Mouse (Mus musculus) heart, embryonic 13.5 days (tissue): ENCODE measurements around the gene Alpl. TPM values are rescaled to one million over a fixed set of nuclear protein-coding genes. Genes with fewer than 3 reads are reported as not detected.

ENCODE experiments used
- ATAC-seq: fragments of 200-750 bp; cut with Nextera tagmentation; 2 replicates; pipeline ENCODE4 v1.8.0; 2017; ENCODE audit warnings: moderate TSS enrichment; ENCODE audit not compliant: insufficient number of reproducible peaks, low FRiP score, low TSS enrichment; ENCODE audit errors: extremely low read depth
- H3K27ac ChIP-seq: fragments of 300-500 bp; sonication (generic); replicated peaks from 2 replicates; pipeline ENCODE4 v1.5.1; 2015; ENCODE audit warnings: moderate library complexity, mild to moderate bottlenecking, inconsistent platforms
- H3K27me3 ChIP-seq: fragments of 300-500 bp; sonication (generic); replicated peaks from 2 replicates; pipeline ENCODE4 v1.6.1; 2015; ENCODE audit warnings: mild to moderate bottlenecking, inconsistent platforms
- H3K36me3 ChIP-seq: fragments of 300-500 bp; sonication (generic); 2 replicates; pipeline ENCODE4 v1.6.1; 2015; ENCODE audit warnings: mild to moderate bottlenecking, inconsistent platforms
- H3K4me1 ChIP-seq: fragments of 300-500 bp; sonication (generic); 2 replicates; pipeline ENCODE4 v1.6.1; 2015; ENCODE audit warnings: inconsistent platforms
- H3K4me2 ChIP-seq: fragments of 300-500 bp; sonication (generic); 2 replicates; pipeline ENCODE4 v1.6.1; 2015; ENCODE audit warnings: inconsistent platforms, mild to moderate bottlenecking, moderate library complexity
- H3K4me3 ChIP-seq: fragments of 300-500 bp; sonication (generic); 2 replicates; pipeline ENCODE4 v1.5.1; 2015; ENCODE audit warnings: moderate library complexity, mild to moderate bottlenecking, inconsistent platforms
- H3K9ac ChIP-seq: fragments of 300-500 bp; sonication (generic); 2 replicates; pipeline ENCODE4 v1.6.1; 2015; ENCODE audit warnings: inconsistent platforms, mild to moderate bottlenecking, moderate library complexity
- H3K9me3 ChIP-seq: fragments of 300-500 bp; sonication (generic); 2 replicates; pipeline ENCODE4 v1.6.1; 2016; ENCODE audit warnings: inconsistent platforms
- WGBS: fragments of 180-500 bp; shearing (Covaris S2); methylation state at CpG from one replicate; pipeline ENCODE4 v1.1.7; 2015; ENCODE audit warnings: mixed read lengths; 5-methylcytosine and 5-hydroxymethylcytosine counted together
- polyA plus RNA-seq: library from polyadenylated mRNA; unstranded; fragments of >200 nt; fragmentation: Nextera tagmentation; extraction: Ambion mirVana; gene quantifications from 2 replicates; pipeline ENCODE4 v1.2.1, GENCODE M21; 2015

Alpl gene
- polyA plus RNA-seq, 1 experiment from 2014 or later, result 3.3 TPM

DNA sequence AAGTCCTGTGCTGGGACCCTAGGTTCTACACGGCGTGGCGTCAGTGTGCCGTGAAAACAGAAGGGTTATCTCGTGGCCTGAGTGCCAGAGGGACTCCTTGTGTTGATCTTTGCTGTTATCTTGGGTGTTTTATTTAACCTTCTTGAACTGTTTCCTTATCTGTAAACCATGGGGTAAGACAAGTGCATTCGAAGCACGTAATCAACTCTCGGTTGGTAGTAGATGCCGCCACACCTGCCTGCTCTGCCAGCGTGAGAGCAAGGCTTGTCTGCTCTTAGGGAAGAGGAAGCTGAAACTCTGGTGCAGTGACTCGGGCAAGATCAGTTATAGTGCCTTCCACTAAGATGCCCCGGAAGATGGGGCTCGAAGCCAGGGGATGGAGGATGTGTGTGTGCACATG lies 83.2 kb downstream of the Alpl start:
- Histone ChIP-seq H3K4me3 (no peak overlapping the region), H3K4me2 (no peak overlapping the region), H3K36me3 (no peaks in the 10 kb centered on the region), H3K9me3 (no peaks in the 10 kb centered on the region), H3K27ac (no peak overlapping the region), H3K4me1 (no peaks in the 10 kb centered on the region), H3K27me3 (peaks cover 90% of the 10 kb centered on the region), H3K9ac (no peak overlapping the region)
- WGBS, result 36% methylated on average over 13 of the region's 13 CpGs
- ATAC-seq, result no peak

DNA sequence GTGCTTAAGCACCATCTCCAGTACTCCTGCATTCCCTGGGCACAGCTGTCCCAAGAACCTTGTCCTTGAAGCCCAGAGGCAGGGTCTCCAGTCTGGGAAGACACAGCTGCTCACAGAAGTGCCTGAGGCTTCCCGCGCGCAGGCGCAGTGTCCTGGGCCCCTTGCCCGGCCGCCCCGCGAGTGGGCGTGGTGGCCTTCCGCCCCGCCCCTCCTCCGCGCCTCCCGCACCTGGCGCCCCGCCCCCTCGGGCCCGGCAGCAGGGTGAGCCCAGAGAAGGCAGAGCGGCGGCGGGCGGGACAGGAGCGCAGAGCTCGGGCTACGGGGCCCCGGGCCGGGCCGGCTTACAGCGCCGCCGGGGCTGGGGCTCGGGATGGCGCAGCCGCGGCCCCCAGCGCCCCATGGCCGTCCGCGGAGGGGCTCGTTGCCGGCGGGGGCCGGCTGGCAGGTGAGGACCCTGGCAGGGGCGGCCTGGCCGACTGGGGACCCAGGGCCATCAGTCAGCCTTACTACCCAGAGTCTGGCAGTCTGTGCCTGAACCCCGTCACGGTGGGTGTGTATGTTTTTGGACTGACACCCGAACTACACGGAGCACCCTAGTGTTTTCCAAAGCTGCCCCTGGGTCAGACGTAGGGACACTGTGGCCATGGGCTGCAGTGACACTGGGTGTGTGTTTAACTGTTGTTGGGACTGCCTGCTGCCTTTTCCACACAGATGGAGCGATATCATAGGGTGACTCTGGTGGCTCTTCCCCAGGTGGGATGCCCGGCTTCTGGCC lies 88.8 kb downstream of the Alpl start:
- H3K27ac ChIP-seq, result no peak overlapping the region
- H3K4me1 ChIP-seq, result peaks cover 14% of the 10 kb centered on the region
- no peaks in the 10 kb centered on the region for H3K36me3 ChIP-seq
- peak overlapping the region; percentile 89 for H3K4me2 ChIP-seq
- 4% methylated on average over 51 of the region's 52 CpGs for WGBS
- peak overlapping the region; percentile 82 for H3K9ac ChIP-seq
- ATAC-seq, result peak; percentile 76
- no peaks in the 10 kb centered on the region for H3K9me3 ChIP-seq
- peak overlapping the region; percentile 60 for H3K4me3 ChIP-seq
- peaks cover 97% of the 10 kb centered on the region for H3K27me3 ChIP-seq

DNA sequence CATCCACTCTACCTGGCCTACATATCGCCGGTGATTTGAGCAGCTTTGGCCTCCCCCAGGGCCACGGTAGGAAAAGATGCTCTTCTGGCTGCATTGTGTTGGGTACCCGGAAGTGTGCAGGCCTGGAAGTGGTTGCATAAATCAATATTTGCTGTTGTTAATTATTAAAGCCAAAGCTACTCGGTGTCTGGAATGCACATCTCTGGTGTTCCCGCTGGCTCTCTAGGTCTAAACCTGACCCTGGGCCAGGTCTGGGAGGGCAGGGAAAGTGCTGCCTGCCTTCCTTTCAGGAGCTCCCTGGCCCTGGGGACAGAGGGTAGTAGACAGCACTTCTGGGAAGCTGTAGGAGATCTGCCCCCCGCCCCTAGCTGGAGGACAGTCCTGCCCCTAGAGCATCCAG lies 89.7 kb downstream of the Alpl start:
- Histone ChIP-seq H3K36me3 (no peaks in the 10 kb centered on the region), H3K4me3 (no peak overlapping the region), H3K27me3 (peaks cover 95% of the 10 kb centered on the region), H3K4me2 (peak overlapping the region; percentile 89), H3K27ac (no peak overlapping the region), H3K4me1 (peaks cover 15% of the 10 kb centered on the region), H3K9me3 (no peaks in the 10 kb centered on the region), H3K9ac (peak overlapping the region; percentile 82)
- ATAC-seq, result no peak
- 74% methylated on average over 7 of the region's 7 CpGs for WGBS

DNA sequence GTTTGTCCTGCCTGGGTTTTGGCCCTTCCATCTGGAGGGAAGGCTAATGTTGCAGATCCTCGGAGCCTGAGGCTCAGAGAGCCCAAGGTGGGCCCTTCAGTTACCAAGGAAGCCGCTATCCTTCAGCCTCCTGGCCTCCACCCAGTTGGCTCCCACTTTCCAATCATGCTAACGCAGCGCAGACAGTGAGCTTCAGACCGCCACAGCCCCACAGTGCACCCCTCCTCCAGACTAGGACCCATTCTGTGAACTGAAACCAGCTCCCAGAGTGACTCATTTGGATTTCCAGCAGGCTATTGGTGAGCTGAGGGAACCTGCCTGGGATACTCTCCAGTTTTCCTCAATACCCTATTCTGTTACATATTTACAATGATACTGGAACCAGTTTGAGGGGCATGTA lies 90.8 kb downstream of the Alpl start:
- Histone ChIP-seq H3K36me3 (no peaks in the 10 kb centered on the region), H3K9ac (no peak overlapping the region), H3K9me3 (no peaks in the 10 kb centered on the region), H3K4me2 (no peak overlapping the region), H3K4me3 (no peak overlapping the region), H3K4me1 (peaks cover 22% of the 10 kb centered on the region), H3K27me3 (peaks cover 93% of the 10 kb centered on the region), H3K27ac (no peak overlapping the region)
- WGBS, result 61% methylated on average over 5 of the region's 5 CpGs
- ATAC-seq, result no peak

DNA sequence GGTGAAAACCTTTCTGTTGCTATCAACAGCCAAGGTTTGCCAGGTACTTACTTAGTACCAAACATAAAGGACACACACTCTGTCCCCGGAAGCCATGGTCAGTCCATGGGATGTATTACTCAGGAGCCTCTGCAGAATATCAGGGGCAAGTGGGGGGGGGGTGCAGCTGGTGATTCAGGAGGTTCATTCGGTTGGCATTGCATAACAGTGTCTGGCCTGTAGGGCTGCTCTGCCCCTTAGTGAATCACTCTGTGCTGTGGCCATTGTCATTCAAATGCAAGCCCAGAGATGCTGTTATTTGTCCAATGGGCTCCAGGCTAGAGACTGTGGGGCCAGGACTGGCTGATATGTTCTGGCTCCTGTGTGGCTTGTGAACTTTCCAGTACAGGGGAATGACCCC lies 91.6 kb downstream of the Alpl start:
- Histone ChIP-seq H3K27me3 (peaks cover 92% of the 10 kb centered on the region), H3K4me1 (peaks cover 29% of the 10 kb centered on the region), H3K36me3 (no peaks in the 10 kb centered on the region), H3K4me3 (no peak overlapping the region), H3K4me2 (no peak overlapping the region), H3K27ac (no peak overlapping the region), H3K9me3 (no peaks in the 10 kb centered on the region), H3K9ac (no peak overlapping the region)
- ATAC-seq, result no peak
- 69% methylated on average over 2 of the region's 2 CpGs for WGBS

DNA sequence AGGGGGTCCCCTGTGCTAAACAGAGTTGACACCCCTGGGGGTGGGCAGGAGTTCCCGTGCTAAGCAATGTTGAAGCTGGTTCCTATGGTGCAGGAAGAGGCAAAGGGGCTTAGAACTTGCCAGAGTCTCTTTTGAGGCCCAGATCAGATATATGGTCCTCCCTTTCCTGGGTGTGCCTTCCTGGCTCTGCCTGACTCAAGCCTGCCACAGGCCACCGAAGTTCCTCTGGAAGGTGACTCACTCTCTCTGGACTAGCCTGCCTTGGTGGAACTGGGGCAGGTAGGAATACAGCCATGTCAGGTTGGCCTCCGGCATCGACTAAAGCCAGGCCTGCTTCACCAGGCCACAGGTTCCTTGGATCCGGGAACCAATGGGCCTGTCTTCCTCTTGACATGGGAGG lies 93.1 kb downstream of the Alpl start:
- no peak for ATAC-seq
- H3K27ac ChIP-seq, result no peak overlapping the region
- no peak overlapping the region for H3K4me3 ChIP-seq
- H3K9ac ChIP-seq, result no peak overlapping the region
- H3K36me3 ChIP-seq, result no peaks in the 10 kb centered on the region
- no peak overlapping the region for H3K4me2 ChIP-seq
- 78% methylated on average over 5 of the region's 5 CpGs for WGBS
- H3K27me3 ChIP-seq, result peaks cover 77% of the 10 kb centered on the region
- H3K4me1 ChIP-seq, result peaks cover 39% of the 10 kb centered on the region
- no peaks in the 10 kb centered on the region for H3K9me3 ChIP-seq

DNA sequence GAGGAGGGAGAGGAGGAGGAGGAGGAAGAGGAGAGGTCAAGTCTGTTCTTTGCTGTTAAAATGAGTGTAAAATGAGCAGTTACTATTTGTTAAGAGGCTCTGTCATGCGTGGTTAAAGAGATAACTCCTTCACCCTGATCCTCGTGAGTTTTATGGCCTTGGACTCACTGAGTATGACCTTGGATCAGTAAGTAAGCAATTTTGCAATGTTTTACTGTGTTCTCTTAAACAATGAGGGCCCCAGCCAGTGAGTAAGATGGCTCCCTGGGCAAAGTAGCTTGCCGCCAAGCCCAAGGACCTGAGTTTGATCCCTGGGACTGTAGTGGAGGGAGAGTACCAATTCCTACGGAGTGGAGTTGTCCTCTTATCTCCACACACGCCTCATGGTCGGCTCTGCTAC lies 95.2 kb downstream of the Alpl start:
- no peak for ATAC-seq
- peaks cover 57% of the 10 kb centered on the region for H3K27me3 ChIP-seq
- 33% methylated on average over 6 of the region's 6 CpGs for WGBS

DNA sequence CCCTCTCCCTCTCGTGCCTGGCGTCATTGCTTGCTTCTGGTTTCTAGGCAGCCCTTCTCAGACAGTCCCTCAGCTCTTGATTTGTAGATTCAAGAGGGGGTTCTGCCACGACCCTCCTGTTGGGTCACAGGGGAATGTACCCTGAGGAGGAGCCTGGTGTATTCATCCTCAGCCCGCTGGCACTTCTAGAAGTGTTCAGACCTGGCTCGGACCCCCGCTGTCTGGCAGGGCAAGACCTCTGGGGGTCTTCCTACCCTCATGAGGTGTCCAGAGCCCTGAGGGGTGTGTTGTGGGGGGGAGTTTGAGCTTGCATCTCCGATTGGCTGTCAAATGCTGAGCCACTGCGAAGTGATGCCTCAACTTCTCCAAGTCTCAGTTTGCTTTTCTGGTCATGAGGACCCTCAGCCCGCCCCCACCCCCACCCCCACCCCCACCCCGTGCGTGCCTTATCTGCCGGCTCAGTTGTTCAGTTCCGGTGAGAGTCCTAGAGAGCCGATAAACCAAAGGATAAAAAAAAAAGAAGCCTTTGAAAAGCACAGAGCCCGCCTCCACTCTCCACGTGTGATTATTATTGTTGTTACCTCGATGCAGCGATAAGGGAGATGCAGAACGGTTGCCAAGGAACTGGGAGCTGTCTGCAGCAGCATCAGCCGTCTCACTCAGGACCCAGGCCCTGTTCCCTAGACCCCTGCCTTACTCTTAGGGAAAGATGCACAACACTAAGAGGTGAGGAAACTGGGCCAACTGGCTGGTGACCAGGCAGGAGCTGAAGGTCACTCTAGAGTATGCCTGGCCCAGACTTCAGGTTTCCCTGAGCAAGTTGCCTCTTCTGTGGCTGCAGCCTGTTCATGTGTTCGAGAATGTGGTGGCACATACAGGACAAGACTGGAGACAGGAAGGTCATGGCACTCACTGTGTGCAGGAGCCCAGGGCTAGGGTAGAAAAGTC lies 96.6 kb downstream of the Alpl start:
- H3K4me3 ChIP-seq, result no peak overlapping the region
- no peaks in the 10 kb centered on the region for H3K36me3 ChIP-seq
- WGBS, result 43% methylated on average over 21 of the region's 21 CpGs
- peaks cover 43% of the 10 kb centered on the region for H3K27me3 ChIP-seq
- no peak overlapping the region for H3K27ac ChIP-seq
- H3K9me3 ChIP-seq, result no peaks in the 10 kb centered on the region
- H3K4me2 ChIP-seq, result no peak overlapping the region
- no peak for ATAC-seq
- H3K4me1 ChIP-seq, result peaks cover 51% of the 10 kb centered on the region
- no peak overlapping the region for H3K9ac ChIP-seq

More for the DNA sequence above, 95.2 kb downstream of the Alpl start:
- Histone ChIP-seq H3K9ac (no peak overlapping the region), H3K27ac (no peak overlapping the region), H3K4me3 (no peak overlapping the region), H3K4me2 (no peak overlapping the region), H3K4me1 (peaks cover 44% of the 10 kb centered on the region), H3K9me3 (no peaks in the 10 kb centered on the region), H3K36me3 (no peaks in the 10 kb centered on the region)

DNA sequence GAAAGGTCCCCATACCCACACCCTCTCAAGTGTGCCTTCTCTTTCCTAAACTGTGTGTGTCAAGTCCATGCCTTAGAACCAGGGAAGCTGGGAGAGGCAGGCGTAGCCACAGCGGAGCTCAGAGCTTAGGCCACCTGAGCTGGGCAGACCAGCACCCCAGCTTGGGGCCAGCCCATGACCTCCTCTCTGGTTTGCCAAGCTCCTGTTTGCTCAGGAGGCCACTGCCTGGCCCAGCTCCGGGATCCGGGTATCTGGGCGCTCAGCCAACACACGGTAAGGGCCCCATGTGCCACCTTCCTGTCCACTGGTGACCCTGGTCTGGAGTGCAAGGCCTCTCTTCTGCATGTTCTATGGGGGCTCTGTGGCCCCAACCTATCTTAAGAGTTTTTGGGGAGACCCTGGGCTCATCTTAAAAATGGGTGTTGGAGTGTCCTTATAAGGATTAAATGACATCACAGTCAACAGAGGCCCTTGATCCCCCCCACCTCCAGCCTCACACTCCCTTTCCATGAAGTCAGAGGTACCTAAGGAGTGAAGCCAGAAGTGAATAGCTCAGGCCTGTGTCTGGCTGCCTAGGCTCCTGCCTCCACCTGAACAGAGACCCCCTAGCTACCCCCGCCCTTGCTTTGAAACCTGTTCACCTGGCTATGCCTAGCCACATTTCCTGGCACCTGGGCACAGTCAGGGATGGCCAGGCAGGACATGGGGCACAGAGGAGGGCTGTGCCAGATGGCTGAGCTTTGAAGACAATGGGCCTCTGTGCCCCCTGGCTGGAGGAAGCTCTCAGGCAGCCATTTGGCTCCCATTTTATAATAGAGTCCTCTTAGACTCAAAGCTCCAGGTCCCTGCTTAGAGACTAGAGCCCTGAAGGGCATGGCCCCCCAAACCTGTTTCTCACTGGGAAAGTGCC lies 97.9 kb downstream of the Alpl start:
- H3K4me3 ChIP-seq, result no peak overlapping the region
- no peak overlapping the region for H3K4me2 ChIP-seq
- no peaks in the 10 kb centered on the region for H3K9me3 ChIP-seq
- H3K27ac ChIP-seq, result 0 out of 2 replicates have a peak overlapping the region, but pooled peaks have one; percentile 24
- H3K36me3 ChIP-seq, result no peaks in the 10 kb centered on the region
- H3K9ac ChIP-seq, result no peak overlapping the region
- WGBS, result 61% methylated on average over 7 of the region's 7 CpGs
- ATAC-seq, result no peak
- peaks cover 41% of the 10 kb centered on the region for H3K27me3 ChIP-seq
- peaks cover 51% of the 10 kb centered on the region for H3K4me1 ChIP-seq

DNA sequence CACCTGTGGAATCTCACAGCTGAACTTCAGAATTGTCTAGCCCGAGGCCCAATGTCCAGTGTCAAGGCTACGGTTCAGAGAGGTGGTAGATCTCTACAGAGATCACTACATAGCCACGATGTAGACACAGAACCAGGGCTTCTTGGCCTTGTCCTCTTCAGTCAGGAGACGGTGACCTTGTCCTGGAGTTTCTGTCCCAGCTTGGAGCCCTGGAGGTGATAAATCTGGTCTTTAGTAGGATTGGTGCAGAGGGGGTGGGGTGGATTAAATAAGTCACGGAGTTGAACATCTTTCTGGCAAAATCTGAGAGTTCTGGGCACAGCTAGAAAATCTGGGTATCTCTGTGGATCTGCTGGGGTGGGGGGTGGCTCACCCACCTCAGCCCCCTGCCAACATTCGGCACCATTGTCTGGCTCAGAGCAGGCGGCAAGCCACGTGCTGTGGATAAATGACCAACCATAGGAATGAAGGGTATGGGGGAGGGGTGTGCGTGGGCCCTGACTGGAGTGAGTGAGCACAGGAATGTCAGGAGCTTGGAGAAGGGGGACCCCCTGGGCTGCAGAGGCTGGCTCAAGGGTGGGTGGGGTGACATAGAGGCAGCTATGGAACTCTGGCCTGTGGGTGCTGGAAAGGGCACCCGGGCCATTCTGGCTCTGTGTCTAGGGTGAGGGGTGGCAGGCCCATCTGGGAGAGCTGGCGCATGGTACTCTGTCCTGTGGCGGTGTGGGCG lies 98.9 kb downstream of the Alpl start:
- peaks cover 51% of the 10 kb centered on the region for H3K4me1 ChIP-seq
- H3K9me3 ChIP-seq, result no peaks in the 10 kb centered on the region
- no peak overlapping the region for H3K9ac ChIP-seq
- WGBS, result 61% methylated on average over 13 of the region's 13 CpGs
- ATAC-seq, result no peak
- H3K36me3 ChIP-seq, result no peaks in the 10 kb centered on the region
- no peak overlapping the region for H3K4me3 ChIP-seq
- H3K27me3 ChIP-seq, result peaks cover 41% of the 10 kb centered on the region
- no peak overlapping the region for H3K4me2 ChIP-seq
- no peak overlapping the region for H3K27ac ChIP-seq
